Mouse (Mus musculus) ES-Bruce4 (cell line): Measurements from ENCODE around the gene AL607142.1. TPM values are rescaled to one million over a fixed set of nuclear protein-coding genes. Genes with fewer than 3 reads are reported as not detected.

Source experiments
- H3K27ac ChIP-seq: 2 replicates; pipeline ENCODE4 v1.5.1; 2012; ENCODE audit warnings: low read length, inconsistent platforms; ENCODE audit not compliant: insufficient read depth
- H3K27me3 ChIP-seq: 2 replicates; pipeline ENCODE4 v1.6.1; 2012; ENCODE audit warnings: mild to moderate bottlenecking, low read length, inconsistent platforms; ENCODE audit not compliant: control insufficient read depth, poor library complexity, insufficient read depth, severe bottlenecking
- H3K36me3 ChIP-seq: 2 replicates; pipeline ENCODE4 v1.6.1; 2012; ENCODE audit warnings: inconsistent platforms, mild to moderate bottlenecking, low read length, moderate library complexity; ENCODE audit not compliant: control insufficient read depth, poor library complexity, insufficient read depth, severe bottlenecking
- H3K4me1 ChIP-seq: one replicate; pipeline ENCODE4 v1.8.1; 2011; ENCODE audit warnings: low read length; ENCODE audit not compliant: control insufficient read depth, insufficient read depth
- H3K4me3 ChIP-seq: 2 replicates; pipeline ENCODE4 v1.5.1; 2011; ENCODE audit warnings: low read depth, mild to moderate bottlenecking, low read length
- H3K9ac ChIP-seq: 2 replicates; pipeline ENCODE4 v1.6.1; 2012; ENCODE audit warnings: low read depth, mild to moderate bottlenecking, inconsistent platforms; ENCODE audit not compliant: poor library complexity, severe bottlenecking
- H3K9me3 ChIP-seq: replicated peaks from 2 replicates; pipeline ENCODE4 v1.6.1; 2012; ENCODE audit warnings: mild to moderate bottlenecking, low read length, inconsistent platforms; ENCODE audit not compliant: control insufficient read depth, poor library complexity, insufficient read depth, severe bottlenecking
- CTCF ChIP-seq: IDR thresholded peaks from one replicate; pipeline ENCODE4 v1.8.1; 2011; ENCODE audit warnings: low read depth, low read length
- EP300 ChIP-seq: IDR thresholded peaks from 2 replicates; pipeline ENCODE4 v1.6.1; 2011; ENCODE audit warnings: low read depth, low read length; ENCODE audit not compliant: insufficient read depth
- POLR2A ChIP-seq: IDR thresholded peaks from one replicate; pipeline ENCODE4 v1.8.1; 2011; ENCODE audit warnings: low read length; ENCODE audit not compliant: insufficient read depth
- polyA plus RNA-seq: library from polyadenylated mRNA; stranded (reverse); fragments of >200 nt; gene quantifications from 2 replicates; pipeline ENCODE4 v1.2.4, GENCODE M21; 2011; ENCODE audit warnings: low read depth; ENCODE audit not compliant: missing spikeins, insufficient read depth, insufficient read length

Gene AL607142.1
- polyA plus RNA-seq, result not detected in 2 replicates

DNA sequence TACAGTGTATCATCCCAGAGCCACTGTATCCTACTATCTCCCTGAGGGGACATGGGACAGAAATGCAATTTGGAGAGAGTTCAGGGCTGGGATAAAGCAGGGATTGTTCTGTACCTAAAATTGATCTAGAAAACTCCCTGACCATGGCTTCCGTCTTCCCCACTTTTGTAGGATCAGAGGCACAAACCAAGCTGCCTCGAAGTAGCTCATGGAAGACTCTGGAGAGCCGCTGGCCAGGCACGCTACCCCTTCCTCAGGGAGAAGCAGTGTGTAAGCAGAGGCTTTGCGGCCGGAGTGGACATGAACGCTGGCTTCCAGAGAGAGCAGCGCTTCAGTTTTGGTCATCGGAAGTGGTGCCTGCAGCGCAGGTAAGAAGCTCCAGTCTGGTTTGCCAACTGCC, at the start of gene AL607142.1:
AL607142.1 (plus strand) TSS at position 301 of the 400 bp plus-strand sequence.
- TF ChIP-seq POLR2A (no peak), CTCF (no peak), EP300 (no peak)
- Histone ChIP-seq H3K9ac (no peak within 1 kb of the TSS), H3K9me3 (no peaks in the 10 kb centered on the region), H3K4me1 (no peaks in the 10 kb centered on the region), H3K36me3 (no peaks in the 10 kb centered on the region), H3K27ac (no peak within 1 kb of the TSS), H3K27me3 (no peaks in the 10 kb centered on the region), H3K4me3 (no peak within 1 kb of the TSS)

DNA sequence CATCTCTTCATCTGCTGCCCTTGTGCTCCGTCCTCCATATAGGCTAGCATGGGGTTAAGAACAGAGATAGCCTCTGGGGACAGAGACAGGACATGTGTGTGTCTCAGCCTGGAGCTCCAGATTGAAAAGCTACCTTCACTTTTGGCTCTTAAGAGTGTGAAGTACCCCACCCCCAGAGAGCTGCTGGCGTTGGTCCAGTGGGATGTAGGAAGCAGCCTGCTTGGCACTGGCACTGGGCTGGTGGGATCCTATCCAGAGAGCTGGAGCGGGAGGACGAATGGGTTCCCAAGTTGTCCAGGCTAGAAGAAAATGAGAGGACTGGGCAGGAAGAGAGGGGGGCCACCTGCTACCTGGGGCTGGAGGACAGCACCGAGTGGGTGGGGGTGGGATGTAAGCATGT, 46.4 kb upstream of the AL607142.1 start:
- H3K27ac ChIP-seq, result no peak overlapping the region
- H3K4me1 ChIP-seq, result no peaks in the 10 kb centered on the region
- no peaks in the 10 kb centered on the region for H3K36me3 ChIP-seq
- no peaks in the 10 kb centered on the region for H3K9me3 ChIP-seq
- H3K27me3 ChIP-seq, result no peaks in the 10 kb centered on the region
- no peak overlapping the region for H3K4me3 ChIP-seq
- TF ChIP-seq EP300 (no peak), CTCF (no peak), POLR2A (no peak)
- no peak overlapping the region for H3K9ac ChIP-seq

DNA sequence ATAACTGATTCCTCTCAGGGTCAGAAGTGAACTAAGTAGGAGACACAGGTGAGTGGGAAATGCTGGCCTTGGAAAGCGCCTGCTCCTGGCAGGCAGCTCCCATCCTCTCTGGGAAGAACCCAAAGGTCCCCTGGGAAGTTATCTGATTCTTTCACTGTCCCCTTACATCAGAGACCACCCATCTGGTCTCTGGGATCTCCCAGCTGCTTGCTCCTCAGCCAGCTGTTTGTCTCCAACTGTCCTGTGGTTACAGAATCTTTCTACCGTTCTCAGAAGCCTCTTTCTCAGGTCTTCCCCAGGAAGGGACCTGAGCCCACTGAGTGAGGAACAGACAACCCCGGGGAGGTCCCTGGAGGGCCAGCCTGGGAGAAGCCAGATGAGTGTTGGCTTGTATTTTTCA, 42.4 kb upstream of the AL607142.1 start:
- H3K4me1 ChIP-seq, result no peaks in the 10 kb centered on the region
- no peak overlapping the region for H3K4me3 ChIP-seq
- H3K9me3 ChIP-seq, result no peaks in the 10 kb centered on the region
- no peak for TF ChIP-seq CTCF
- TF ChIP-seq EP300, result no peak
- TF ChIP-seq POLR2A, result no peak
- no peaks in the 10 kb centered on the region for H3K36me3 ChIP-seq
- no peak overlapping the region for H3K27ac ChIP-seq
- H3K9ac ChIP-seq, result no peak overlapping the region
- no peaks in the 10 kb centered on the region for H3K27me3 ChIP-seq

DNA sequence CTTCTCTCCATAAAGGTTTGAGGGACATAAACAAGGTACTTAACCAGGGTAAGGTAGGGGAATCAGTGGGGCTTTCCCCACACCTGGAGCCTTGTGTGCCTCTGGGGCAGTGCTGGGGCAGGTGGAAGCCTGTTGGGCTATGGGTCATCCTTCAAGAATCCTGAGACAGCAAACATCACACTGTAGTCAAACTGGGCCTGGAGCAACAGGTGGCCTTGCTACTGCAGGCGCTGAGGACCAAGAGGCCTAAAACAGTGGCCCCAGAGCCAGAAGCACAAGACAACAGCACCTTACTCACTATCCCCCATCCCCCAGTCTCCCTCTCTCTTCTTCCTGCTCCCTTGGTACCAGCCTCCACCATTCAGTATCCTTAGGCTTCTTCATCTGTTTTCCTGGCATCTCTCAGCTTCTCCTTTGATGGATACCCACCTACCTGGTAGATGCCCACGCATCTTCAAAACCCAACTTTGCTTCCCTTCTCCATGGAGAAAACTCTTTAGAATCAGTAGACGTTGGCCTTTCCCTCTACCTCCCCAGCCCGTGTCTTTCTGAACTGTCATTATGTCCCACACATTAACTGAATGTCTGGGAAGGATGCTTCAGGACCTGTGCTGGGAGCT, 41.5 kb upstream of the AL607142.1 start:
- Histone ChIP-seq H3K4me3 (no peak overlapping the region), H3K27ac (no peak overlapping the region), H3K4me1 (no peaks in the 10 kb centered on the region), H3K27me3 (no peaks in the 10 kb centered on the region), H3K9me3 (no peaks in the 10 kb centered on the region), H3K9ac (no peak overlapping the region), H3K36me3 (no peaks in the 10 kb centered on the region)
- TF ChIP-seq EP300 (no peak), CTCF (no peak), POLR2A (no peak)

DNA sequence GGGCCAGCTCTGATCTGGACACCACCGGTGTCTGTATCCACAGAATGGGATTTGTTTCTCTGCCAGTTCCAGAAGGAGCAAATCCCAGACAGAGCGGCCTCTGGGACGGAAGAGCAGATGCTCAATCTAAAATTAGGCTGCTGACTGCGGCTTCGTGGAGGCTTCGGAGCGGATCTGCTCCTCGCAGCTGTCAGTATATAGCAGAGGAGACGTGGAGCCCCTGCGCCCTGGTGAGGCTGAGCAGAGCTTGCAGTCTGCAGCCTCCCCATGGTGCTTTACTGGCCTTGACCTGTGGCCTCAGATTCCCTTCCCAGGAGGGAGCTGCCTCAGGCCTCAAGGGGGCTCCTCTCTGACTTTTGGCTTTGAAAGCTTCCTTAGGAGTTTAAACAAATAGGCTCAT, 40.7 kb upstream of the AL607142.1 start:
- H3K27me3 ChIP-seq, result no peaks in the 10 kb centered on the region
- no peak for TF ChIP-seq CTCF
- TF ChIP-seq EP300, result no peak
- TF ChIP-seq POLR2A, result no peak
- no peaks in the 10 kb centered on the region for H3K9me3 ChIP-seq

DNA sequence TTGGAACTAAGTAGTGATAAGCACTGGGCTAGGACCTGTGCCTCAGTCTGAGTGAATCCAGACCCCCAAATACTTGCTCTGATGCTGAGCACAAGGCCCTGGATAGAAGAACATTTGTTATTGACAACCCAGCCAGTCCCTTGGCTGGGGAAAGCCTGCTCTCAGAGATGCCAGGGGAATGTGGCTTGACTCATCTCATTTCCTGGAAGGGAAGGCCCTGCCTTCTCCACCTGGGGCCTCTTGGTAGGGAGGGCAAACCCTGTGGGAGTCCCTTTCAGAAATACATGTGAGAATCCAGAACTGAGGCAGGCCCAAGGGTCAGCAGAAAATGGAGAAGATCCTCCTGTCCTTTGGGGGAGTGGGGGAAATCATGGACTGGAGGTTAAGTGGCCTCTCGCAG, 37.1 kb upstream of the AL607142.1 start:
- Histone ChIP-seq H3K9ac (no peak overlapping the region), H3K4me3 (no peak overlapping the region), H3K27ac (no peak overlapping the region), H3K27me3 (peaks cover 4% of the 10 kb centered on the region), H3K4me1 (no peaks in the 10 kb centered on the region), H3K9me3 (no peaks in the 10 kb centered on the region), H3K36me3 (no peaks in the 10 kb centered on the region)
- no peak for TF ChIP-seq EP300
- TF ChIP-seq POLR2A, result no peak
- TF ChIP-seq CTCF, result no peak

More for the DNA sequence above, 40.7 kb upstream of the AL607142.1 start:
- no peaks in the 10 kb centered on the region for H3K4me1 ChIP-seq
- no peak overlapping the region for H3K9ac ChIP-seq
- H3K36me3 ChIP-seq, result no peaks in the 10 kb centered on the region
- no peak overlapping the region for H3K27ac ChIP-seq
- H3K4me3 ChIP-seq, result no peak overlapping the region
